25 mouse cellular contexts compared by ENCODE assay signal in genomic region chr17:34340619-34341402, GRCm38 (mm10). TPM values are rescaled to one million over a fixed set of nuclear protein-coding genes. Genes with fewer than 3 reads are reported as not detected.
DNase-seq lines count a peak whose midpoint lies in the region; ATAC-seq and TF ChIP-seq lines count a peak whose summit lies in the region.
"Had no signal": no experiment of that assay in that cellular context is flagged by ENCODE, and none has a peak within 500 bp of the region (broad histone marks: within the 10 kb centered on the region; RNA-seq: fewer than 3 reads in every experiment).

No protein-coding gene starts in this region.

- H3K9ac ChIP-seq in MEL (ENCODE audit: control insufficient read depth, low read depth, low read length, poor library complexity, severe bottlenecking), result no peak overlapping the region
- H3K9ac ChIP-seq: forebrain, embryonic 15.5 days; hindbrain, embryonic 14.5 days; limb, embryonic 15.5 days; lung, embryonic 15.5 days had no signal

- TF ChIP-seq CTCF in layer of hippocampus, adult 2 months (conservative IDR thresholded peaks at IDR 0.05), result no peak
- TF ChIP-seq CTCF in MEL (IDR thresholded peaks at IDR 0.05 in 2 of 3, conservative IDR thresholded peaks at IDR 0.05 in 1 of 3; ENCODE audit: control insufficient read depth in 1 of 3, insufficient read depth in 1 of 3, low read depth in 2 of 3, low read length in 3 of 3, poor library complexity in 1 of 3, severe bottlenecking in 1 of 3), result no peak

- TF ChIP-seq POLR2A in MEL (IDR thresholded peaks at IDR 0.05; ENCODE audit: control insufficient read depth in 1 of 2, insufficient read depth in 1 of 2, low read depth in 1 of 2, low read length in 2 of 2, poor library complexity in 1 of 2), result no peak

- ATAC-seq in megakaryocyte, adult 5-6 weeks (ENCODE audit: poor library complexity, severe bottlenecking), result peak; percentile 98
- ATAC-seq: forebrain, embryonic 15.5 days had no signal

- TF ChIP-seq EP300 in MEL (IDR thresholded peaks at IDR 0.05; ENCODE audit: low read depth in 1 of 2, low read length in 2 of 2), result no peak

- no peaks in the 10 kb centered on the region for H3K9me3 ChIP-seq in MEL (replicated peaks; ENCODE audit: insufficient read depth, low read length)
- H3K9me3 ChIP-seq: embryonic facial prominence, embryonic 10.5 days; forebrain, embryonic 15.5 days; limb, embryonic 15.5 days; lung, embryonic 15.5 days had no signal

- no peak overlapping the region for H3K27ac ChIP-seq in layer of hippocampus, adult 2 months
- H3K27ac ChIP-seq in MEL (ENCODE audit: control insufficient read depth, low read depth, low read length), result no peak overlapping the region
- H3K27ac ChIP-seq: embryonic facial prominence, embryonic 10.5 days; forebrain, embryonic 15.5 days; hindbrain, embryonic 14.5 days; limb, embryonic 15.5 days; lung, embryonic 15.5 days had no signal

- TF ChIP-seq RAD21 in MEL (IDR thresholded peaks at IDR 0.05; ENCODE audit: low read depth, low read length), result no peak

- DNase-seq in layer of hippocampus, adult 9-11 months, result peak; percentile 54
- DNase-seq in layer of hippocampus, adult 2 months (ENCODE audit: low spot score in 2 of 2), result no peak
- DNase-seq in B cell, adult 2 months, result peak; percentile 53 to 56
- DNase-seq in MEL (ENCODE audit: low read depth, low spot score), result peak; percentile 7
- DNase-seq in right cerebral cortex, postnatal 36 days (ENCODE audit: low spot score in 2 of 2), result no peak
- DNase-seq in thymus, postnatal 10 days (ENCODE audit: low spot score in 2 of 2), result no peak
- DNase-seq: adrenal gland, postnatal 10 days; cerebellum, adult 9-10 months; kidney, adult 11 months; kidney, postnatal 4 days; midbrain, embryonic 14.5 days; thymus, postnatal 25 days had no signal

- H3K4me1 ChIP-seq in MEL (ENCODE audit: control insufficient read depth in 1 of 2, insufficient read depth in 2 of 2, low read length in 2 of 2), result no peaks in the 10 kb centered on the region
- H3K4me1 ChIP-seq: embryonic facial prominence, embryonic 10.5 days; forebrain, embryonic 15.5 days; limb, embryonic 15.5 days; lung, embryonic 15.5 days had no signal

- no peaks in the 10 kb centered on the region for H3K36me3 ChIP-seq in MEL (ENCODE audit: control insufficient read depth in 1 of 2, insufficient read depth in 2 of 2, low read length in 2 of 2)
- H3K36me3 ChIP-seq: embryonic facial prominence, embryonic 10.5 days; forebrain, embryonic 15.5 days; limb, embryonic 15.5 days; lung, embryonic 15.5 days had no signal

- peaks cover 0 to 5% of the 10 kb centered on the region in 2 experiments; a peak in 3 of 4 replicates for H3K27me3 ChIP-seq in MEL (ENCODE audit: control insufficient read depth in 1 of 2, insufficient read depth in 2 of 2, low read length in 2 of 2)
- H3K27me3 ChIP-seq: forebrain, embryonic 15.5 days; limb, embryonic 15.5 days; lung, embryonic 15.5 days had no signal

- no peak overlapping the region for H3K4me3 ChIP-seq in layer of hippocampus, adult 2 months
- no peak overlapping the region for H3K4me3 ChIP-seq in MEL (ENCODE audit: control insufficient read depth in 1 of 2, insufficient read depth in 1 of 2, low read depth in 2 of 2, low read length in 2 of 2)
- H3K4me3 ChIP-seq: embryonic facial prominence, embryonic 10.5 days; erythroblast, embryonic 14.5 days; forebrain, embryonic 15.5 days; limb, embryonic 15.5 days; lung, embryonic 15.5 days had no signal

- no peaks in the 10 kb centered on the region for H3K79me2 ChIP-seq in MEL (ENCODE audit: control insufficient read depth, insufficient read depth, low read length, poor library complexity)

TF ChIP-seq in MEL, 35 proteins besides CTCF, POLR2A, EP300 and RAD21:
- TF ChIP-seq SIN3A (IDR thresholded peaks at IDR 0.05; ENCODE audit: low read length) (no peak), CHD2 (IDR thresholded peaks at IDR 0.05; ENCODE audit: low read length) (no peak), ETS1 (IDR thresholded peaks at IDR 0.05; ENCODE audit: low read depth, low read length) (no peak), RCOR1 (IDR thresholded peaks at IDR 0.05; ENCODE audit: low read depth, low read length) (no peak), TAL1 (IDR thresholded peaks at IDR 0.05; ENCODE audit: low read length) (no peak), GATA1 (IDR thresholded peaks at IDR 0.05; ENCODE audit: low read depth, low read length) (no peak), ELF1 (IDR thresholded peaks at IDR 0.05; ENCODE audit: low read depth, low read length) (no peak), TCF12 (IDR thresholded peaks at IDR 0.05; ENCODE audit: low read depth, low read length) (no peak), MAFK (IDR thresholded peaks at IDR 0.05; ENCODE audit: borderline replicate concordance, low read depth, low read length) (no peak), HCFC1 (IDR thresholded peaks at IDR 0.05; ENCODE audit: low read depth, low read length) (no peak), USF1 (IDR thresholded peaks at IDR 0.05; ENCODE audit: low read depth, low read length) (no peak), E2F4 (IDR thresholded peaks at IDR 0.05; ENCODE audit: borderline replicate concordance, low read depth, low read length) (no peak)

RNA-seq across cellular contexts. Expression of gene Btnl2, which starts 13.8 kb away (rescaled TPM):
- total RNA-seq in layer of hippocampus, adult 2 months (2021), result under 1 TPM; 0.51 to 0.76 TPM
- total RNA-seq in MEL (2012; rRNA removed), result not detected in 2 replicates
- not detected for polyA plus RNA-seq in MEL (2012; ENCODE audit: insufficient read depth in 1 of 2, insufficient read length in 2 of 2, low read depth in 1 of 2, low replicate concordance in 2 of 2, missing spikeins in 1 of 2)
- total RNA-seq in megakaryocyte, adult 5-6 weeks (2015), result 0.09 TPM in 1 of 2 replicates, not detected in the other
- total RNA-seq in megakaryocyte, adult 5-6 weeks (2017), result 0.33 TPM in 1 of 2 replicates, not detected in the other
- polyA plus RNA-seq: embryonic facial prominence, embryonic 10.5 days; erythroblast, embryonic 14.5 days; hindbrain, embryonic 14.5 days; midbrain, embryonic 14.5 days; neural tube, embryonic 11.5 days had no signal

RNA-seq across cellular contexts. Expression of gene H2-Eb2, which starts 15.3 kb away (rescaled TPM):
- not detected for total RNA-seq in layer of hippocampus, adult 2 months (2021)
- total RNA-seq in MEL (2012; rRNA removed), result not detected in 2 replicates
- not detected for polyA plus RNA-seq in MEL (2012; ENCODE audit: insufficient read depth in 1 of 2, insufficient read length in 2 of 2, low read depth in 1 of 2, low replicate concordance in 2 of 2, missing spikeins in 1 of 2)
- total RNA-seq in megakaryocyte, adult 5-6 weeks (2015), result 0.07 and 0.25 TPM in 2 replicates
- not detected in 2 replicates for total RNA-seq in megakaryocyte, adult 5-6 weeks (2017)
- total RNA-seq: gastrocnemius, adult 18-20 months; heart, postnatal 10 days; left cerebral cortex, postnatal 14 days had no signal
- polyA plus RNA-seq: embryonic facial prominence, embryonic 10.5 days; erythroblast, embryonic 14.5 days; limb, embryonic 15.5 days; midbrain, embryonic 14.5 days; neural tube, embryonic 11.5 days; stomach, embryonic 16.5 days had no signal

RNA-seq across cellular contexts. Expression of gene H2-Eb1, which starts 35.1 kb away (rescaled TPM):
- 1 to 10 TPM; 1.0 to 1.3 TPM for total RNA-seq in layer of hippocampus, adult 2 months (2021)
- 0.15 TPM in 1 of 2 replicates, not detected in the other for total RNA-seq in MEL (2012; rRNA removed)
- polyA plus RNA-seq in MEL (2012; ENCODE audit: insufficient read depth in 1 of 2, insufficient read length in 2 of 2, low read depth in 1 of 2, low replicate concordance in 2 of 2, missing spikeins in 1 of 2), result under 1 TPM in 1 of 2 experiments, not detected in 1; 0.07 TPM
- 35.4 and 38.0 TPM in 2 replicates for total RNA-seq in megakaryocyte, adult 5-6 weeks (2015)
- 72.9 and 114 TPM in 2 replicates for total RNA-seq in megakaryocyte, adult 5-6 weeks (2017)
- polyA plus RNA-seq: erythroblast, embryonic 14.5 days had no signal

RNA-seq across cellular contexts. Expression of gene Btnl1, which starts 36.1 kb away (rescaled TPM):
- total RNA-seq in layer of hippocampus, adult 2 months (2021), result not detected
- not detected in 2 replicates for total RNA-seq in MEL (2012; rRNA removed)
- polyA plus RNA-seq in MEL (2012; ENCODE audit: insufficient read depth in 1 of 2, insufficient read length in 2 of 2, low read depth in 1 of 2, low replicate concordance in 2 of 2, missing spikeins in 1 of 2), result under 1 TPM in 1 of 2 experiments, not detected in 1; 0.17 TPM
- not detected in 2 replicates for total RNA-seq in megakaryocyte, adult 5-6 weeks (2015)
- total RNA-seq in megakaryocyte, adult 5-6 weeks (2017), result not detected in 2 replicates
- total RNA-seq: adrenal gland, postnatal 10 days; gastrocnemius, adult 18-20 months; heart, adult 18-20 months; heart, postnatal 10 days; left cerebral cortex, postnatal 14 days had no signal
- polyA plus RNA-seq: embryonic facial prominence, embryonic 10.5 days; erythroblast, embryonic 14.5 days; forebrain, embryonic 15.5 days; hindbrain, embryonic 14.5 days; limb, embryonic 15.5 days; lung, embryonic 15.5 days; midbrain, embryonic 14.5 days; neural tube, embryonic 11.5 days had no signal

RNA-seq across cellular contexts. Expression of gene H2-Aa, which starts 53.2 kb away (rescaled TPM):
- 1 to 10 TPM in 1 of 2 experiments, under 1 TPM in 1; 0.66 to 1.2 TPM for total RNA-seq in layer of hippocampus, adult 2 months (2021)
- not detected in 2 replicates for total RNA-seq in MEL (2012; rRNA removed)
- not detected for polyA plus RNA-seq in MEL (2012; ENCODE audit: insufficient read depth in 1 of 2, insufficient read length in 2 of 2, low read depth in 1 of 2, low replicate concordance in 2 of 2, missing spikeins in 1 of 2)
- 193 and 213 TPM in 2 replicates for total RNA-seq in megakaryocyte, adult 5-6 weeks (2015)
- total RNA-seq in megakaryocyte, adult 5-6 weeks (2017), result 91.8 and 109 TPM in 2 replicates
- polyA plus RNA-seq: embryonic facial prominence, embryonic 10.5 days; erythroblast, embryonic 14.5 days; forebrain, embryonic 15.5 days; neural tube, embryonic 11.5 days had no signal

Comparison
In these comparisons a context has a peak if more than half of its experiments do, and no peak if none do; other contexts are left out.
1. DNase-seq: peak in layer of hippocampus, adult 9-11 months (single experiment), B cell, adult 2 months (2 of 2) and MEL (single experiment); none in layer of hippocampus, adult 2 months (0 of 2), right cerebral cortex, postnatal 36 days (0 of 2) and thymus, postnatal 10 days (0 of 2).
2. RNA of gene H2-Eb1, which starts 35.1 kb away (total RNA-seq): 35.4 to 114 TPM in megakaryocyte, adult 5-6 weeks; 1.0 to 1.3 TPM in layer of hippocampus, adult 2 months and 0.15 TPM in MEL; every median in the first group is over 10 times any median in the second.